Mouse (Mus musculus) hindbrain, embryonic 14.5 days (tissue): ENCODE data around the gene Gucy2c. TPM values are rescaled to one million over a fixed set of nuclear protein-coding genes. Genes with fewer than 3 reads are reported as not detected.
A peak's percentile ranks its signal among the peaks of the same experiment; 100 is the strongest.

Experiments
- ATAC-seq: fragments of 200-750 bp; cut with Nextera tagmentation; 2 replicates; pipeline ENCODE4 v1.8.0; 2017; ENCODE audit warnings: moderate number of reproducible peaks, mild to moderate bottlenecking, moderate TSS enrichment, moderate library complexity; ENCODE audit not compliant: low FRiP score
- DNase-seq: peaks from one replicate; pipeline ENCODE4 v3.0.0-alpha.2; 2015; ENCODE audit warnings: low spot score
- H3K27ac ChIP-seq: fragments of 300-500 bp; sonication (generic); 2 replicates; pipeline ENCODE4 v1.5.1; 2014; ENCODE audit warnings: mild to moderate bottlenecking, moderate library complexity
- H3K27me3 ChIP-seq: fragments of 300-500 bp; sonication (generic); 2 replicates; pipeline ENCODE4 v1.6.1; 2014; ENCODE audit warnings: mild to moderate bottlenecking, low read length, mixed read lengths; ENCODE audit not compliant: control insufficient read depth, insufficient read depth
- H3K36me3 ChIP-seq: fragments of 300-500 bp; sonication (generic); replicated peaks from 2 replicates; pipeline ENCODE4 v1.6.1; 2014; ENCODE audit not compliant: control insufficient read depth, insufficient read depth
- H3K4me1 ChIP-seq: fragments of 300-500 bp; sonication (generic); replicated peaks from 2 replicates; pipeline ENCODE4 v1.6.1; 2014; ENCODE audit warnings: antibody characterized with exemption, low read length, mixed read lengths; ENCODE audit not compliant: control insufficient read depth, insufficient read depth
- H3K4me2 ChIP-seq: fragments of 300-500 bp; sonication (generic); replicated peaks from 2 replicates; pipeline ENCODE4 v1.6.1; 2014; ENCODE audit warnings: mild to moderate bottlenecking, moderate library complexity
- H3K4me3 ChIP-seq: fragments of 300-500 bp; sonication (generic); replicated peaks from 2 replicates; pipeline ENCODE4 v1.5.1; 2014; ENCODE audit warnings: mild to moderate bottlenecking, low read length
- H3K9ac ChIP-seq: fragments of 300-500 bp; sonication (generic); 2 replicates; pipeline ENCODE4 v1.6.1; 2014
- H3K9me3 ChIP-seq: fragments of 300-500 bp; sonication (generic); 2 replicates; pipeline ENCODE4 v1.6.1; 2016; ENCODE audit warnings: low read length; ENCODE audit not compliant: control insufficient read depth
- WGBS: fragments of 180-500 bp; shearing (Covaris S2); extraction: QIAGEN DNeasy Blood & Tissue Kit; methylation state at CpG from one replicate; pipeline ENCODE4 v1.1.7; 2014; 5-methylcytosine and 5-hydroxymethylcytosine counted together
- polyA plus RNA-seq: library from polyadenylated mRNA; unstranded; fragments of >200 nt; fragmentation: Nextera tagmentation; extraction: Ambion mirVana; gene quantifications from 2 replicates; pipeline ENCODE4 v1.2.1, GENCODE M21; 2014

The Gucy2c gene
- polyA plus RNA-seq, 1 experiment from 2014 or later, result 0.05 TPM

- Histone ChIP-seq H3K4me1 (no peaks in the 10 kb centered on the region), H3K36me3 (peaks cover 98% of the 10 kb centered on the region), H3K4me2 (no peak overlapping the region), H3K9me3 (no peaks in the 10 kb centered on the region), H3K27me3 (no peaks in the 10 kb centered on the region), H3K4me3 (no peak overlapping the region), H3K27ac (no peak overlapping the region), H3K9ac (no peak overlapping the region)
- DNase-seq, result no peak
- no peak for ATAC-seq
- 93% methylated on average over 21 of the region's 21 CpGs for WGBS
Measured at GRCm38 (mm10) chr6:136816826-136817225, 35.3 kb upstream of the Gucy2c start.

GRCm38 (mm10) chr6:136815381-136815780 is 33.8 kb upstream of the Gucy2c start:
- DNase-seq (no peak), ATAC-seq (no peak)
- no peaks in the 10 kb centered on the region for H3K27me3 ChIP-seq
- 98% methylated on average over 7 of the region's 7 CpGs for WGBS
- H3K9me3 ChIP-seq, result no peaks in the 10 kb centered on the region
- H3K9ac ChIP-seq, result no peak overlapping the region
- H3K4me2 ChIP-seq, result no peak overlapping the region
- H3K4me1 ChIP-seq, result no peaks in the 10 kb centered on the region
- H3K4me3 ChIP-seq, result no peak overlapping the region
- H3K27ac ChIP-seq, result no peak overlapping the region
- peaks cover 84% of the 10 kb centered on the region for H3K36me3 ChIP-seq

- Histone ChIP-seq H3K9ac (no peak overlapping the region), H3K27me3 (no peaks in the 10 kb centered on the region), H3K4me2 (no peak overlapping the region), H3K4me1 (peaks cover 16% of the 10 kb centered on the region), H3K4me3 (no peak overlapping the region), H3K36me3 (peaks cover 62% of the 10 kb centered on the region), H3K9me3 (no peaks in the 10 kb centered on the region), H3K27ac (no peak overlapping the region)
- DNase-seq (no peak), ATAC-seq (no peak)
- WGBS, result 43% methylated on average over 4 of the region's 4 CpGs
Measured at GRCm38 (mm10) chr6:136813117-136813516, 31.6 kb upstream of the Gucy2c start.

GRCm38 (mm10) chr6:136811196-136811595 is 29.6 kb upstream of the Gucy2c start:
- Histone ChIP-seq H3K27me3 (no peaks in the 10 kb centered on the region), H3K9me3 (no peaks in the 10 kb centered on the region), H3K36me3 (peaks cover 43% of the 10 kb centered on the region), H3K27ac (no peak overlapping the region), H3K4me2 (no peak overlapping the region), H3K9ac (no peak overlapping the region), H3K4me1 (peaks cover 16% of the 10 kb centered on the region), H3K4me3 (no peak overlapping the region)
- ATAC-seq, result no peak
- 90% methylated on average over 10 of the region's 10 CpGs for WGBS
- no peak for DNase-seq

GRCm38 (mm10) chr6:136809673-136810072 is 28.1 kb upstream of the Gucy2c start:
- Histone ChIP-seq H3K4me2 (peak overlapping the region; percentile 95), H3K36me3 (peaks cover 29% of the 10 kb centered on the region), H3K4me3 (peak overlapping the region; percentile 79; the same call in 1 of the 2 replicates), H3K27ac (no peak overlapping the region), H3K9me3 (no peaks in the 10 kb centered on the region), H3K9ac (0 out of 2 replicates have a peak overlapping the region, but pooled peaks have one; percentile 66), H3K27me3 (no peaks in the 10 kb centered on the region), H3K4me1 (peaks cover 19% of the 10 kb centered on the region)
- ATAC-seq (no peak), DNase-seq (no peak)
- WGBS, result 82% methylated on average over 13 of the region's 13 CpGs

- Histone ChIP-seq H3K4me2 (peak overlapping the region; percentile 95), H3K9ac (peak overlapping the region; percentile 66), H3K9me3 (no peaks in the 10 kb centered on the region), H3K27me3 (no peaks in the 10 kb centered on the region), H3K36me3 (peaks cover 23% of the 10 kb centered on the region), H3K4me3 (peak overlapping the region; percentile 79), H3K27ac (no peak overlapping the region), H3K4me1 (peaks cover 19% of the 10 kb centered on the region)
- no peak for ATAC-seq
- 38% methylated on average over 14 of the region's 14 CpGs for WGBS
- DNase-seq, result no peak
Measured at GRCm38 (mm10) chr6:136809077-136809476, 27.5 kb upstream of the Gucy2c start.

- WGBS, result 3% methylated on average over 28 of the region's 28 CpGs
- H3K4me1 ChIP-seq, result peaks cover 19% of the 10 kb centered on the region
- no peaks in the 10 kb centered on the region for H3K9me3 ChIP-seq
- H3K27ac ChIP-seq, result 0 out of 2 replicates have a peak overlapping the region, but pooled peaks have one; percentile 45
- peak overlapping the region; percentile 79 for H3K4me3 ChIP-seq
- ATAC-seq (peak; percentile 5; the same call in 1 of the 2 replicates), DNase-seq (no peak)
- H3K36me3 ChIP-seq, result peaks cover 18% of the 10 kb centered on the region
- H3K9ac ChIP-seq, result peak overlapping the region; percentile 66
- no peaks in the 10 kb centered on the region for H3K27me3 ChIP-seq
- H3K4me2 ChIP-seq, result peak overlapping the region; percentile 95
Measured at GRCm38 (mm10) chr6:136808631-136809046, 27.1 kb upstream of the Gucy2c start.

- Histone ChIP-seq H3K4me1 (peaks cover 25% of the 10 kb centered on the region), H3K27ac (peak within 1 kb of the TSS; percentile 45), H3K36me3 (peaks cover 12% of the 10 kb centered on the region), H3K27me3 (no peaks in the 10 kb centered on the region), H3K4me2 (peak within 1 kb of the TSS; percentile 95), H3K9ac (peak within 1 kb of the TSS; percentile 66), H3K4me3 (peak within 1 kb of the TSS; percentile 79), H3K9me3 (no peaks in the 10 kb centered on the region)
- ATAC-seq (peak; percentile 86), DNase-seq (peak; percentile 98)
- WGBS, result under 1% methylated on average over 34 of the region's 34 CpGs
Measured at GRCm38 (mm10) chr6:136808014-136808417, 26.5 kb upstream of the Gucy2c start, which contains the start of gene H2afj. Gene H2afj, plus strand, starts transcription at chr6:136808244.

GRCm38 (mm10) chr6:136807395-136808013 is 25.9 kb upstream of the Gucy2c start:
- no peak for DNase-seq

More at GRCm38 (mm10) chr6:136807395-136808013, 25.9 kb upstream of the Gucy2c start:
- Histone ChIP-seq H3K27me3 (no peaks in the 10 kb centered on the region), H3K9me3 (no peaks in the 10 kb centered on the region), H3K27ac (peak overlapping the region; percentile 44), H3K4me1 (peaks cover 28% of the 10 kb centered on the region), H3K9ac (peak overlapping the region; percentile 52; the same call in 1 of the 2 replicates), H3K4me3 (peak overlapping the region; percentile 79), H3K4me2 (peak overlapping the region; percentile 95), H3K36me3 (peaks cover 7% of the 10 kb centered on the region)
- no peak for ATAC-seq
- 25% methylated on average over 18 of the region's 18 CpGs for WGBS
